Mouse (Mus musculus) heart, embryonic 11.5 days (tissue): Measurements from ENCODE around the gene Ifit2. TPM values are rescaled to one million over a fixed set of nuclear protein-coding genes. Genes with fewer than 3 reads are reported as not detected.

Experiments
- ATAC-seq: fragments of 200-750 bp; cut with Nextera tagmentation; replicated peaks from 2 replicates; pipeline ENCODE4 v1.8.0; 2017; ENCODE audit warnings: moderate library complexity; ENCODE audit not compliant: insufficient number of reproducible peaks, low FRiP score, low TSS enrichment
- H3K27ac ChIP-seq: fragments of 300-500 bp; sonication (generic); 2 replicates; pipeline ENCODE4 v1.5.1; 2014; ENCODE audit warnings: mild to moderate bottlenecking, low read depth, low read length
- H3K27me3 ChIP-seq: fragments of 300-500 bp; sonication (generic); 2 replicates; pipeline ENCODE4 v1.6.1; 2014; ENCODE audit warnings: mild to moderate bottlenecking, low read length, mixed read lengths; ENCODE audit not compliant: control insufficient read depth, insufficient read depth
- H3K36me3 ChIP-seq: fragments of 300-500 bp; sonication (generic); 2 replicates; pipeline ENCODE4 v1.6.1; 2014; ENCODE audit warnings: mild to moderate bottlenecking, low read length, moderate library complexity, mixed read lengths; ENCODE audit not compliant: control insufficient read depth, insufficient read depth
- H3K4me1 ChIP-seq: fragments of 300-500 bp; sonication (generic); 2 replicates; pipeline ENCODE4 v1.6.1; 2014; ENCODE audit warnings: low read length; ENCODE audit not compliant: control insufficient read depth, insufficient read depth
- H3K4me2 ChIP-seq: fragments of 300-500 bp; sonication (generic); 2 replicates; pipeline ENCODE4 v1.6.1; 2014; ENCODE audit warnings: mild to moderate bottlenecking, moderate library complexity
- H3K4me3 ChIP-seq: fragments of 300-500 bp; sonication (generic); 2 replicates; pipeline ENCODE4 v1.5.1; 2014; ENCODE audit warnings: low read depth, low read length
- H3K9ac ChIP-seq: fragments of 300-500 bp; sonication (generic); 2 replicates; pipeline ENCODE4 v1.6.1; 2014; ENCODE audit warnings: mild to moderate bottlenecking, low read depth, low read length, moderate library complexity
- H3K9me3 ChIP-seq: fragments of 300-500 bp; sonication (generic); replicated peaks from 2 replicates; pipeline ENCODE4 v1.6.1; 2016; ENCODE audit warnings: low read length; ENCODE audit not compliant: control insufficient read depth
- WGBS: fragments of 180-500 bp; shearing (Covaris S2); extraction: QIAGEN DNeasy Blood & Tissue Kit; methylation state at CpG from one replicate; pipeline ENCODE4 v1.1.7; 2014; ENCODE audit not compliant: insufficient replicate concordance; 5-methylcytosine and 5-hydroxymethylcytosine counted together
- polyA plus RNA-seq: library from polyadenylated mRNA; unstranded; fragments of >200 nt; fragmentation: Nextera tagmentation; extraction: Ambion mirVana; gene quantifications from 2 replicates; pipeline ENCODE4 v1.2.1, GENCODE M21; 2014

The Ifit2 gene
- polyA plus RNA-seq, 1 experiment from 2014 or later: 5.6 TPM

DNA sequence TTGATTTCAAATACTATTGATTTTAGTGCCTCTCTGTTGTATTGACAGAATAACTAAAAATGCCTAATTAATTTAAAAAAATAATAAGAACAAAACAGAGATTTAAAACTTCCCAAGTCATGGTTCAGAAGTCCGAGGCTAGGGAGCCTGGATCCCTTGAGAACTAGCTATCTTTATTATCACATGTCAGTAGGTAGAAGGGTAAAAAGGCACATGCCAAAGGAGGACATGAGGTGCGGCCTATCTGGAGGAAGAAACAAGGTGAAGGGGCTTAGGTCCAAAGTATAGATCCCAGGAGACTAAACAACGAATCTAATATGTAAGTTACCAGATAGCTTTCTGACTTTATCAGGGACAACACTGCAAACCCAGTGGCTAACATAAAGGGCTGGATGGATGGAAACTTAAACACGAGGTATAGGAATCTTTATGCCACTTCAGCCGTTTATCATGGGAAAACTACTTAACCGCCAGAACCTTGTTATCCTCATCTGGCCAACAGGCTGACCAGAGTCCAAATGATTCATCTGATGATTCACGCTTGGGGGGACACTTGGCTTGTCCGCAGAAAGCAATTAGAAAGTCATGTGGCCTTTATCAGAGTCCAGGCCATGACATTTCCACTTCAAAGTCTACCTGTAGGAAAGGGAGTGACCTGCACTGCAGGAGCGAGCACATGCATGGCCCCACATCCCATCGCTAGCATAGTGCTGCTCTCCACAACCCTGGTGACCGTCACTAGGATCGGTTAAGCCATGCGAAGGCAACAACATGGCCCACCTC, 32.5 kb upstream of the Ifit2 start:
- no peaks in the 10 kb centered on the region for H3K27me3 ChIP-seq
- WGBS: 79% methylated on average over 13 of the region's 13 CpGs

DNA sequence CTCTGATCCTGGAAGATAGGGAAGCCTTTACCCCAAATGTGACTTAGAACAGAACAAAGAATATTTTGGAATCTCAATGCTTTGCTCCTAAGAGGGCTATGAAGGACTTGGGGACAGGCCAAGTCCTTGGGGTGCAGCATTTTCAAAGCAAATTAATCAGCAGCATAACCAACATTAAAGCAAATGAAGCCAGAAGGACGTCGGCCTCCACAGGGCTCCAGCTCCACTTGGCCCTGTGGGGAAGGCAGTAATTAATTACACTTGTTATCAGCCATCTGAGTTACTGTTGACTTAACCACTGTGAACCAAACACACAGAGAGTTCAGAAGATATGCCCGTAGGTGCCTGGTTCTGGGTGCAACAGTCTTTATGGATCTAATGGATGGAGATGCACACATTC, 31.7 kb upstream of the Ifit2 start:
- Histone ChIP-seq H3K4me1 (no peaks in the 10 kb centered on the region), H3K9me3 (no peaks in the 10 kb centered on the region), H3K4me2 (no peak overlapping the region), H3K27ac (no peak overlapping the region), H3K36me3 (no peaks in the 10 kb centered on the region), H3K9ac (no peak overlapping the region), H3K27me3 (no peaks in the 10 kb centered on the region), H3K4me3 (no peak overlapping the region)
- WGBS: 48% methylated on average over 3 of the region's 3 CpGs
- no peak for ATAC-seq

More for the DNA sequence above, 32.5 kb upstream of the Ifit2 start:
- H3K4me3 ChIP-seq: no peak overlapping the region
- no peak overlapping the region for H3K9ac ChIP-seq
- no peaks in the 10 kb centered on the region for H3K4me1 ChIP-seq
- no peaks in the 10 kb centered on the region for H3K36me3 ChIP-seq
- H3K27ac ChIP-seq: no peak overlapping the region
- no peak overlapping the region for H3K4me2 ChIP-seq
- no peak for ATAC-seq
- H3K9me3 ChIP-seq: no peaks in the 10 kb centered on the region

DNA sequence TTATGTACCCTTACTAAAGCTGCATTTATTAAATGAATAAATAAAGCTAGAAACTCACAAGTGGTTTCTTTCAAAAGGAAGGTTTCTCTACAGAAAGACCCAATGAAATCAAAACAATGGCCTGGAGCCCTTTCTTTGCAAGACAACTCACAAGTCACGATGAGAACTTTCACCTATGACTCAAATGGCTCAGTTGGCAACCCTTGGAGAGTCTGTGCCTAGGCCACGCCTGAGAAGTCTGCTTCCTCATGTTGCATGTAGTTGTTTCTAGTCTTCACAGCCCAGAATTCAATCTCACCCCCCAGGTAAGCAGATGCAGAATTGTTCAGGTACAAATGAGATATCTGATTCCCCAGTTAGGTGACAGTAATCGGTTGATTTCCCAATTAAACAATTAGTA, 30.8 kb upstream of the Ifit2 start:
- Histone ChIP-seq H3K4me2 (no peak overlapping the region), H3K36me3 (no peaks in the 10 kb centered on the region), H3K4me3 (no peak overlapping the region), H3K9ac (no peak overlapping the region), H3K9me3 (no peaks in the 10 kb centered on the region), H3K27me3 (no peaks in the 10 kb centered on the region), H3K4me1 (peaks cover 1% of the 10 kb centered on the region), H3K27ac (no peak overlapping the region)
- 78% methylated on average over 3 of the region's 3 CpGs for WGBS
- no peak for ATAC-seq

DNA sequence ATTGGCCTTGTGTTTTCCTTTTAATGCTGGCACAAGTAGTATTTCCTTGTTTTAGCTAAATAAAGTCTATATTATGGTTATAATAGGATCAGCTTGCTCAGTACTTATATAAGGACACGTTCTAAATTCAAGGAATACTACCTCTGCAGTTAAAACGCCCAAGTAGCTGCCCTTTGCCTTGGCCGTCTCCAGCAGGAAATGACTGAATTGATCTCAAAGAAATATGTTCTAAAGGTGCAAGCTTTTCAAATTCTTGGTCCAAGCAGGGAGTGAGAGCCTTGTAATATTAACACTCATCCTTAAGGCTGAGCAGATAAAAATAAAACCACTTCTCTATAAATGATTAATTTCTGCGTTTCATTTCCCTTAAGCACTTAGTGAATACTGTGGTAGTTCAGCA, 30.4 kb upstream of the Ifit2 start:
- Histone ChIP-seq H3K4me2 (no peak overlapping the region), H3K4me3 (no peak overlapping the region), H3K27me3 (no peaks in the 10 kb centered on the region), H3K36me3 (no peaks in the 10 kb centered on the region), H3K9me3 (no peaks in the 10 kb centered on the region), H3K27ac (no peak overlapping the region), H3K4me1 (peaks cover 5% of the 10 kb centered on the region), H3K9ac (no peak overlapping the region)
- 81% methylated on average over 4 of the region's 4 CpGs for WGBS
- ATAC-seq: no peak

DNA sequence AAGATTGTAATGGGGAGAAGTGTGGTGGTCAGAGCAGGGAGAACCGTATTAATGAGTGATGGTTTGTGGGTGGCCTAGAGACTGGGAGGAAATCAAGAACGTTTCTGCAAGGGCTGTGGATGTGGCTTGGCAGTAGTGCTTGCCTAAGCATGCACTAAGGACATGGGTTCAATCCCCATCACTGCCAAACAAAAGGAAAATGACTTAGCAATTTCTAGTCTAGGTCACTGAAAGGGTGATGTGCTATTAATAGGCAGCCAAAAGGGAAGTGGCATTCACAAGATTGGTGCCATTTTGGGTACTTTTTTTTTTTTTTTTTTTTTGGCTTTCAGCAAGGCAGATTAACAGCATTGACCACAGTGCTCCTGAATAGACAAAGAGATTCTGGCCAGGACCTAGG, 29.1 kb upstream of the Ifit2 start:
- no peak overlapping the region for H3K27ac ChIP-seq
- H3K36me3 ChIP-seq: no peaks in the 10 kb centered on the region
- no peaks in the 10 kb centered on the region for H3K9me3 ChIP-seq
- H3K4me1 ChIP-seq: peaks cover 8% of the 10 kb centered on the region
- no peak overlapping the region for H3K4me2 ChIP-seq
- no peak for ATAC-seq
- no peaks in the 10 kb centered on the region for H3K27me3 ChIP-seq
- H3K9ac ChIP-seq: no peak overlapping the region
- no peak overlapping the region for H3K4me3 ChIP-seq
- 72% methylated on average over 2 of the region's 2 CpGs for WGBS

DNA sequence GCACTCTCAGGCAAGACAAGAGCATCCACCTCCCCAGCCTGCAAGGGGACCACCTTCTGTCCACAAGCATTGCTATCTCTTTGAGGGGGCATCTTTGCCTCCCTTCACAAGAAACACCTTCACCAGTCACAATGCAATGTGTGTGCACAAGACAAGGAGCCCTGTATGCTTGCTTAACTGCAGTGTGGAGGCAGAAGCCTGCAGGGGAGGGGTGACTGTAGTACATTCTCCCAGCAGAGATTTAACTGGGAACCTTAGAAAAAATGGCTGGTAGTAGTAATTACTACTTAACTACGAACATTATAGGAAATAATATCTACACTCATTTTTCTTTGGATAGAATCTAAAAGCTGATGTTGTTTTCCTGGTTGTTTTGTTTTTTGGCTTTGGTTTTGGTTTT, 28.5 kb upstream of the Ifit2 start:
- no peak for ATAC-seq
- H3K4me3 ChIP-seq: no peak overlapping the region
- H3K4me2 ChIP-seq: no peak overlapping the region
- no peaks in the 10 kb centered on the region for H3K9me3 ChIP-seq
- H3K36me3 ChIP-seq: no peaks in the 10 kb centered on the region
- WGBS: 86% methylated on average over 1 of the region's 1 CpGs
- no peak overlapping the region for H3K9ac ChIP-seq
- no peaks in the 10 kb centered on the region for H3K27me3 ChIP-seq
- H3K27ac ChIP-seq: no peak overlapping the region
- peaks cover 8% of the 10 kb centered on the region for H3K4me1 ChIP-seq

DNA sequence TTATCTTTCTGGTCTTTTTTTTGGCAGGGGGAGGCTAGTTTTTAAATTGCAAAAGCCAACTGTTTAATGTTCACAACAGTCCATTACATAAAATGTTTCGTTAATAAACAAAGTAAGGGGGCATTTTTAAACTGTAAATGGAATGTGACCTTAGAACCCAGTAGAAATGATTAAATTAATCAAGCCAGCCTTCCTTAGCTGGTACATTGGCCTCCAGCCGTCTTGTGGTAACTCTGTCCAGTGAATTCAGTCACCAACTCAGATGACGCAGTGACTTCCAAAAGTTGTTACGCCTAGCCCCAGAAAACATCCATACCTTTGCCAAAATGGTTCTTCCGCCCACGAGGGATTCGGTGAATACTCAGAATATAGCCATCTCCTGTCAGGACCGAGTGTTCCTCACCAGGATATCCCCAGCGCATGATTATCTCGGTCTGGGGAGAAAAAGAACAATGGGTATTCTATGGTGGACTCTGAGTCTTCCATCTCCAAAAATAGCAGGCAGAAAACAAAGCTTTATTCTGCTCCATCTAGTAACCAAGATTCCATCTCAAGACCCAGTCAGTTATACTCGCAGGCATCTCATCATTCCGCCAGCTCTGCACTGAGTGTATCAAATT, 27.3 kb upstream of the Ifit2 start:
- Histone ChIP-seq H3K4me1 (peaks cover 8% of the 10 kb centered on the region), H3K9me3 (no peaks in the 10 kb centered on the region), H3K4me3 (no peak overlapping the region), H3K36me3 (no peaks in the 10 kb centered on the region), H3K27ac (no peak overlapping the region), H3K4me2 (no peak overlapping the region), H3K9ac (no peak overlapping the region), H3K27me3 (no peaks in the 10 kb centered on the region)
- WGBS: 74% methylated on average over 12 of the region's 12 CpGs
- no peak for ATAC-seq

DNA sequence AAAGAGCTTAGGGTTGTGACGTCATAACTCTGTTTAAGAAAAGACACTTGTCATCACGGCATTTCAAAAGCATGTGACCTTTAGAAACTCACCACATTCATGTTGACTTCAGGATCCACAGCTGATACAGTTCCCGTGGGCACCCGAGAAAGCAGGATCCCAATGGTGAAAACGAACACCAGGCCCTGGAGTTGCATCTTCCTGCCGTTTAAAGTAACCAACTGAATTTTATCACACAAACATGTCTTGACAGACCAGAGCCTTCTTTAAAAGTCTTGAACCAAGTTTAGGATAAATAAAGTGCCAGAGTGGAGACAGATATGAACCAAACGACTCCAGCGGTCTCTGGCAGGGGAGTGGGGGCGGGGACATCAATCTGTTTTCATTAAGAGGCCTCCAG, 25.8 kb upstream of the Ifit2 start:
- Histone ChIP-seq H3K9me3 (no peaks in the 10 kb centered on the region), H3K27ac (no peak overlapping the region), H3K9ac (no peak overlapping the region), H3K4me2 (peak overlapping the region; percentile 34), H3K27me3 (no peaks in the 10 kb centered on the region), H3K4me3 (no peak overlapping the region), H3K36me3 (no peaks in the 10 kb centered on the region), H3K4me1 (peaks cover 8% of the 10 kb centered on the region)
- WGBS: 24% methylated on average over 9 of the region's 9 CpGs
- no peak for ATAC-seq
